Mouse (Mus musculus): Measurements from ENCODE around the gene Hnrnph3. TPM values are rescaled to one million over a fixed set of nuclear protein-coding genes. Genes with fewer than 3 reads are reported as not detected.

Gene Hnrnph3
- polyA plus RNA-seq, 1 experiment from 2014 or later = 55.8 TPM

Other genes with a start within 250 kb of the Hnrnph3 start
- gene Ccar1, start 231.9 kb downstream of the Hnrnph3 start, polyA plus RNA-seq (2014; fragmentation: Nextera tagmentation; extraction: Ambion mirVana) = 122 and 136 TPM in 2 replicates
- 30.5 and 30.8 TPM in 2 replicates for gene Tet1, start 115.2 kb downstream of the Hnrnph3 start, polyA plus RNA-seq (2014; fragmentation: Nextera tagmentation; extraction: Ambion mirVana)
- 12.7 and 14.5 TPM in 2 replicates for gene Slc25a16, start 103.6 kb downstream of the Hnrnph3 start, polyA plus RNA-seq (2014; fragmentation: Nextera tagmentation; extraction: Ambion mirVana)
- 19.6 and 21.7 TPM in 2 replicates for gene Dna2, start 77.2 kb downstream of the Hnrnph3 start, polyA plus RNA-seq (2014; fragmentation: Nextera tagmentation; extraction: Ambion mirVana)
- 20.0 and 22.8 TPM in 2 replicates for gene Rufy2, start 44.0 kb downstream of the Hnrnph3 start, polyA plus RNA-seq (2014; fragmentation: Nextera tagmentation; extraction: Ambion mirVana)
- gene Pbld2, start 98 bp upstream of the Hnrnph3 start, polyA plus RNA-seq (2014; fragmentation: Nextera tagmentation; extraction: Ambion mirVana) = 1.3 and 2.5 TPM in 2 replicates
- 0.95 and 1.8 TPM in 2 replicates for gene Pbld1, start 35.9 kb upstream of the Hnrnph3 start, polyA plus RNA-seq (2014; fragmentation: Nextera tagmentation; extraction: Ambion mirVana)
- gene Atoh7, start 75.4 kb upstream of the Hnrnph3 start, polyA plus RNA-seq (2014; fragmentation: Nextera tagmentation; extraction: Ambion mirVana) = 0.11 TPM in 1 of 2 replicates, not detected in the other
- not detected in 2 replicates for gene Mypn, start 179.7 kb upstream of the Hnrnph3 start, polyA plus RNA-seq (2014; fragmentation: Nextera tagmentation; extraction: Ambion mirVana)
- 39.8 and 46.2 TPM in 2 replicates for gene Herc4, start 219.6 kb upstream of the Hnrnph3 start, polyA plus RNA-seq (2014; fragmentation: Nextera tagmentation; extraction: Ambion mirVana)